Mouse (Mus musculus): ENCODE measurements around the gene Odf3.
A peak's percentile ranks its signal among the peaks of the same experiment; 100 is the strongest.
"Not testable (repeated sequence)": the region's sequence is repeated elsewhere in the genome, so short reads cannot be mapped to it uniquely, and the experiment has no call there.

Gene Odf3

DNA sequence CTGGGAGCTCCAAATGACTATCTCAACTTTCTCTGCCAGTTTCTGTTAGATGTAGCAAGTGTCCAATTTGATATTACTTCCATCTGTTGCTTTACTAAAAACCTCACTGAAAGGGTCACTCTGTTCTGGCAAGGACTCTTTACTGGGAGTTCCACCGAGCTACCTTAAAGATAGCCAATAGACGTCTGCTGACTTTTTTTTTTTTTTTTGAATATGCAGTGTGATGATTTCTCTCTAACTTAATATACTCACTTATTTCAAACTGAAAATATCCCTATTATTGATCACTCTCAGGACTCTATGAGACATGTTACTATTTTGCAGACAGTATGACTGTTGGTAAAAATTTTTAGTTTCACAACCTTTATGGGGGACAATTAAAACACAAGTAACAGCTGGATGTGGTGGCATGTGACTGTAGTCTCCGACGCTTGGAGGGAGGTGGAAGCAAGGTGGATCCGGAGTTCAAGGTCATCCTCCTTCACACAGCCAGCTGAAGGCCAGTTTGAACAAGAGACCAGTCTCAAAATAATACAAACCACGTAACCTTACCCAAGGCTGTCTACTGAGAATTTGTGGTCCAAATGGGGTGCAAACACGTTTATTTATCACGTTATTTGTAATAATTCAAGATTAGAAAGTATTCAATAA lies 33.4 kb downstream of the Odf3 start:
- DNase-seq (ENCODE audit: low read depth, low spot score): peak; percentile 79

- DNase-seq (ENCODE audit: low read depth, low spot score): peak; percentile 96
Measured at GRCm38 (mm10) chr7:140881696-140882468, 34.3 kb downstream of the Odf3 start, which contains the start of the genes Psmd13 and Sirt3. Gene Psmd13 (plus strand): TSS chr7:140881968. Gene Sirt3 (minus strand): TSS chr7:140882309.

GRCm38 (mm10) chr7:140882469-140882803 lies 34.8 kb downstream of the Odf3 start:
- DNase-seq (ENCODE audit: low read depth, low spot score): no peak

- DNase-seq (ENCODE audit: low read depth, low spot score): not testable (repeated sequence)
Measured at GRCm38 (mm10) chr7:140890636-140891035, 43.0 kb downstream of the Odf3 start.

- no peak for DNase-seq (ENCODE audit: low read depth, low spot score)
Measured at GRCm38 (mm10) chr7:140894031-140894430, 46.4 kb downstream of the Odf3 start.

DNA sequence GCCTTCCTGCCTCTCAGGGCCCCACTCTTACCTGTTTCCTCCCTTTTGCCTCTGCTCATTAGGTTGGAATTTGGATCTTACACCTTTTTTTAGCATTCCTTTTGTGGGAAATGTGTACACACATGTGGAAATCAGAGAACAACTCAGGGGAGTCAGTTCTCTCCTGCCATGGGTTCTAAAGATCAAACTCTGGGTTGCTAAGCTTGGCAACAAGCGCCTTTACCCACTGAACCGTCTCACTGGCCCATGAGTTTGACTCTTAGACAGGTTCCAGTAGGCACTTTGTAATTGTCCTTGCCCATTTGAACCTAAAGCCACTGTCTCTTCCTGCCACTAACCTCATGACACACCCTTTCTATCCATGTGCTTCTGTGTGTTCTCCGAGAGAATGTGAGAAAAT lies 47.0 kb downstream of the Odf3 start:
- no peak for DNase-seq (ENCODE audit: low read depth, low spot score)

- DNase-seq (ENCODE audit: low read depth, low spot score): no peak
Measured at GRCm38 (mm10) chr7:140897863-140898262, 50.3 kb downstream of the Odf3 start.

- no peak for DNase-seq (ENCODE audit: low read depth, low spot score)
Measured at GRCm38 (mm10) chr7:140899121-140899520, 51.5 kb downstream of the Odf3 start.

DNA sequence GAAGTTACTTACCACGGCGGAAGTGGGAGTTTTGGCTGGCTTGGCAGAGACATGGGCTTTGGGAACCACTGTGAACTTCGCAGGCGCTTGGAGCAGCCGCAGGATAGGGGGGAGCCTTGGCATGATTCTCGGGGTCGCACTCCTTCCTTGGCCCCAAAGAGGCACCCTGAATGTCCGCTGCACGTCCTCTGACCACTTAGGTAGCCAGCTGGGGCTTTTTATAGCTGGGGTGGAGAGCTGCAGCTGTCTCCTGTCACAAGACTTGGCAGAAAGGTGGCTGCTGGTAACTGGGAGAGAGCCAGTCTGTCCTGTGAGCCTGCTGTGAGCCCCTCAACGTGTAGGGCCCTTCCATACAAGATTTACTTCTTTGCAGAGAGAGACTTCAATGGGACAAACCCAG lies 52.6 kb downstream of the Odf3 start, which contains the start of gene Cox8b:
TSS of gene Cox8b (minus strand) at position 227 of the 400 bp plus-strand sequence.
- no peak for DNase-seq (ENCODE audit: low read depth, low spot score)

Measured in ES-CJ7 (cell line).